Mouse (Mus musculus) monocyte, adult 5-6 weeks (primary cell): Measurements from ENCODE around the gene Cdc42ep2. TPM values are rescaled to one million over a fixed set of nuclear protein-coding genes. Genes with fewer than 3 reads are reported as not detected.

ENCODE experiments used
- ATAC-seq: fragments of 153-309, 156-312 bp; replicated peaks from 2 replicates; pipeline ENCODE4 v1.8.0; 2017; ENCODE audit warnings: mild to moderate bottlenecking; ENCODE audit not compliant: low TSS enrichment, insufficient number of reproducible peaks, severe bottlenecking, poor library complexity, low FRiP score
- total RNA-seq: library from RNA; stranded (forward); fragments of 200-1000, 200-491, 200-594 nt; gene quantifications from 3 replicates; pipeline ENCODE4 v1.2.3, GENCODE M21; 2017

The Cdc42ep2 gene
- total RNA-seq, 1 experiment from 2014 or later: 27.0 TPM

- ATAC-seq: peak; percentile 58
These were observed 19.5 kb upstream of the Cdc42ep2 start for GRCm38 (mm10) chr19:5944145-5944544.

GRCm38 (mm10) chr19:5943404-5943803 lies 18.8 kb upstream of the Cdc42ep2 start:
- ATAC-seq: no peak

- no peak for ATAC-seq
These were observed 18.0 kb upstream of the Cdc42ep2 start for GRCm38 (mm10) chr19:5942581-5942980.

GRCm38 (mm10) chr19:5940656-5941055 lies 16.0 kb upstream of the Cdc42ep2 start:
- ATAC-seq: no peak

GRCm38 (mm10) chr19:5940173-5940572 lies 15.6 kb upstream of the Cdc42ep2 start:
- ATAC-seq: no peak

- no peak for ATAC-seq
These were observed 15.1 kb upstream of the Cdc42ep2 start for GRCm38 (mm10) chr19:5939715-5940114.

GRCm38 (mm10) chr19:5938516-5938915 lies 13.9 kb upstream of the Cdc42ep2 start:
- no peak for ATAC-seq

GRCm38 (mm10) chr19:5937836-5938406 lies 13.3 kb upstream of the Cdc42ep2 start:
- ATAC-seq: no peak

GRCm38 (mm10) chr19:5937095-5937835 lies 12.6 kb upstream of the Cdc42ep2 start:
- 0 out of 2 replicates have a peak, but pooled peaks have one; percentile 30 for ATAC-seq

GRCm38 (mm10) chr19:5935691-5936090 lies 11.1 kb upstream of the Cdc42ep2 start:
- no peak for ATAC-seq

- ATAC-seq: no peak
These were observed 10.7 kb upstream of the Cdc42ep2 start for GRCm38 (mm10) chr19:5935266-5935665.

- peak; percentile 83 for ATAC-seq
These were observed 5.3 kb upstream of the Cdc42ep2 start for GRCm38 (mm10) chr19:5929634-5930596.

- ATAC-seq: no peak
These were observed 3.9 kb upstream of the Cdc42ep2 start for GRCm38 (mm10) chr19:5928546-5928945.

GRCm38 (mm10) chr19:5928104-5928503 lies 3.5 kb upstream of the Cdc42ep2 start:
- no peak for ATAC-seq

- no peak for ATAC-seq
These were observed 2.9 kb upstream of the Cdc42ep2 start for GRCm38 (mm10) chr19:5927532-5927931.

- no peak for ATAC-seq
These were observed 2.4 kb upstream of the Cdc42ep2 start for GRCm38 (mm10) chr19:5927026-5927425.

GRCm38 (mm10) chr19:5925311-5925855 lies 767 bp upstream of the Cdc42ep2 start:
- ATAC-seq: no peak

GRCm38 (mm10) chr19:5923990-5924712 lies 465 bp downstream of the Cdc42ep2 start:
- peak; percentile 78 for ATAC-seq
